Mouse (Mus musculus) small intestine, adult 2 months (tissue): ENCODE data around the gene Sult1a1.

ENCODE experiments used
- CTCF ChIP-seq: fragments of 200-500 bp; IDR thresholded peaks from 2 replicates; pipeline ENCODE4 v1.5.1; 2012; ENCODE audit warnings: low read depth, mild to moderate bottlenecking, control low read depth, inconsistent platforms, low read length, moderate library complexity, mixed read lengths; ENCODE audit not compliant: insufficient replicate concordance, insufficient read length; ENCODE audit errors: extremely low read depth
- POLR2A ChIP-seq: fragments of 200-500 bp; IDR thresholded peaks from 2 replicates; pipeline ENCODE4 v1.6.1; 2012; ENCODE audit warnings: low read depth, mild to moderate bottlenecking, control low read depth, inconsistent platforms, low read length, moderate library complexity

DNA sequence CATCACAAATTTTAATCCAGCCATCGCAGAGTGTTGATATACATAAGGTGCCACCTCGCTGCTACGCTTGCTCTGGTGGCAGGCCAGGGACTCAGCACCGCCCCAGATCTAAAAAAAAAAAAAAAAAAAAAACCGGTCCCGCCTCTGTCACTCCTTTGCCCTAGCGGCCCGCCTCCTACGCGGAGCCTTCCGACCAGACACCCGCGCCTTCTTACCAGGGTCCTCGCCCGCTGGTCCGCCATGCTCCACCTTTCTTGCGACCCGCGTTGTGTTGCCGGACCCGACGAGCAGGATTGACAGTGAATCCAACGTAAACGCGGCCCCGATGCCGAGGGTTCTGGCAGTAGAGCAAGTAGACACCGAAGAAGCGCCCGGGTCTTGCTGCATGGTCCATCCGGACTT is 19.0 kb upstream of the Sult1a1 start, which contains the start of gene Bola2:
- TF ChIP-seq CTCF (no peak), POLR2A (peak; percentile 21; the same call in 1 of the 2 replicates)
